Mouse (Mus musculus): ENCODE results near the gene Zfp93.

Zfp93 gene

DNA sequence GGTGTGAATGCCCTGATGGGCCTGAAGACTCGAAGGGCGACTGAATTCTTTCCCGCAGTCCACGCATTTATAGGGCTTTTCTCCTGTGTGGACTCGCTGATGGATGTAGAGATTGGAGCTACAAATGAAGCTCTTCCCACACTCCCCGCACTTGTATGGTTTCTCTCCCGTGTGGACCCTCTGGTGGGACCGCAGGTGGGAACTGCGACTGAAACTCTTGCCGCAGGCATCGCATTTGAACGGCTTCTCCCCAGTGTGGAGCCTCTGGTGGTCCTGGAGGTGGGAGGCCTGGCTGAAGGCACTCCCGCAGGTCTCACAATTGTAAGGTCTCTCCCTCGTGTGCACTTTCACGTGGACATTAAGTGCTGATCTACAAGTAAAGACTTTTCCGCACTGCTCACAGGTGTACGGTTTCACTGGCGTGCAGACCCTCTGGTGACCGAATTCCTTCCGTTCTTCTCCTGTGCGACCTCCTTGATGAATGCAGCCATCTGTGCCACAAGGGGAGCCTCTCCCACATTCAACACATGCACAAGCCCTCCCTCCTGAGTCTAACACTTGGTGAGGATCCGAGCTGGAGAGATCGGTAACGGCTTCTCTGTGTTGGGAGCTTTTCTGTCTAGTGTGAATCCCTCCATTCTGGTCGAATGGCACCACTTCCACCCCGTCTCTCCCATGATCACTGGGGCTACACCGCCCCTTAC, 21.3 kb downstream of the Zfp93 start:
- DNase-seq (ENCODE audit: low spot score), result no peak

- no peak for DNase-seq (ENCODE audit: low spot score)
Measured at GRCm38 (mm10) chr7:24293061-24293851, 23.0 kb downstream of the Zfp93 start.

- no peak for DNase-seq (ENCODE audit: low spot score)
Measured at GRCm38 (mm10) chr7:24294763-24295162, 24.5 kb downstream of the Zfp93 start.

- no peak for DNase-seq (ENCODE audit: low spot score)
Measured at GRCm38 (mm10) chr7:24295376-24295775, 25.2 kb downstream of the Zfp93 start.

DNA sequence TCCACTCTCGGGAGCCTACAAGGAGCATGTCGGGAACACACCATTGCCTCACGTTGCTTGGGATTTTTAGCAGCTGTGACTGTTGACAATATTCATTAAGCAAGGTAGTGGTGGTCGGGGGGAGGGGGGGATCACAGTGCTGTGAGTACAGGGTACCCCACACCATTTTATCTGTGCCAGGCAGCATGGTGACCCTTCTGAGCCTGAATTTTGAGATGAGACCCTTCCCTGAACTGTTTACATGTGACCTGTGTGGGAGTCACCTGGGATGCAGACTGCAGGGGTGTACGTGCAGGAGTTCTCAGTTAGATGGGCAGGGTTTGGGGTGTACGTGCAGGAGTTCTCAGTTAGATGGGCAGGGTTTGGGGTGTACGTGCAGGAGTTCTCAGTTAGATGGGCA, 26.2 kb downstream of the Zfp93 start:
- no peak for DNase-seq (ENCODE audit: low spot score)

DNA sequence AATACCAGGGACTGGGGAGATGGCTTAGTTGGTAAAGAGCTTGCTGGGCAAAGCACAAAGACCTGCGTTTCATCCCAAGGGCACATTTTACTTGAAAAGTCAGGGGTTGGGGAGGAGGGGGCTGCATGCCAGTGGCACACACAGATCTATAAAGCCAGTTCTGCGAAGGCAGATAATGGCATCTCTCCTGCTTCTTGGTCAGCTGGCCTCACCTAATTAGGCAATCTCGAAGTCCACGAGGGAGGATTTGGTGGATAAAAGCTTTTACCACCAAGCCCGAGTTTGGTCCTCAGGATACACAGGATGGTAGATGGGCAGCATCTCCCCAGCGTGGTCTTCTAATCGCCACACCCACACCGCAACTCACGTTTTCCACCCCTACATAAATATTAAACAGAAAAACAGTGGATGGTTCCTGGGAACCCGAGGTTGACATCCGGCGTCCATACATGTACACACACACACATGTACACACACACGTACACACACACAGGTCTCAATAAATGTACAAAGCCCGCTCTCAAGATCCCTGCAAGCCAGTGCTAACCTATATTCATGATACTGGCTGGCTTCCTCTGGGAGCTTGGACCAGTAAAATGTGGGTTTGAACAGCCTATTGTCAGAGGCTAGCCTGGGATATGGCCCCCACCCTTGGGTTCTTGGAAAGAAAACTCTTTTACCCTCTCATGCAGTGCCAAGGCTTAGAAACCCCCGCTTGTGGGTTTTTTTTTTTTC, 27.3 kb downstream of the Zfp93 start:
- DNase-seq (ENCODE audit: low spot score), result no peak

DNA sequence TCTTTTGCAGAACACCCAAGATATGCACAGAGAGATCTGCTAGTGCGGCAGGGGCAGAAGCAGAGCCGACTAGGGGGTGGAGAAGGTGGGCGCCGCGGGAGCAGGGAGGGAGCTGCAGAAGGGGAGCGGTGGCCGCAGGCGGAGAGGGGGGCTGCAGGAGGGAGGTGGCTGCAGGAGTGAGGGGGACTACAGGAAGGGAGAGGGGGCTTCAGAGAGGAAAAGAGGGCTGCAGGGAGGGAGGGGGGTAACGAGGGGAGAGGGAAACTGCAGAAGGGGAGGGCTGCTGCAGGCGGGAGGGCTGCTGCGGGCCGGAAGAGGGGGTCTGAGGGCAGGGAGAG, 28.4 kb downstream of the Zfp93 start:
- no peak for DNase-seq (ENCODE audit: low spot score)

GRCm38 (mm10) chr7:24298973-24299708, 28.9 kb downstream of the Zfp93 start:
- DNase-seq (ENCODE audit: low spot score), result peak; percentile 74

DNA sequence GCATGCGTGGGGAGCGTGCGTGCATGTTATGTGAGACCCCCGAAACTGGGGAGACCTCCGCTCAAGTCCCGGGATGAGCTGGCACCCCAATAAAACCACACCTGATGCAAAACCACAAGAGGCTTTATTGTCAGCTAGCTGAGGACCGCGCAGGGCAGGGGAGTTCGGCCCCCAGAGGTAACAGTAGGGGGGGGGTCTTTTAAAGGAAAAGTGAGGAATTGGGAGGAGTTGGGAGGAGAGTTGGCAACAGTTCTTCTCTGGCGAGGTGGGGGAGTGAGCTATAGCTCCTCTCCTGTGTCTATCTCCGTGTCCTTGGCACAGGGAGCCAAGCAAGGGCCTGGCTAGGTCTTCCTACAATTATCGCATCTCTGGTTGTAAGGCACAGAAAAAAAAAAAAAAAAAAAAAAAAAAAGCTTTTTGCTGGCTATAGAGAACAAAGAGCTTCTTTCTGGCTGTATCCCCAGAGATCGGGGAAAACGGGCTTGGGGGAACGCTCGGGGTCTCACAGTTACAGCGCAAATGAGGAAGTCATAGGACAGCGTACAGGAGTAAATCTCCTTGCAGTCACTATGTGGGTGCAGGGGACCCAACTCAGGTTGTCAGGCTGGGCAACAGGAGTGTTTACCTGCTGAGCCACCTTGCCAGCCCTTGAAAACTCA, 29.7 kb downstream of the Zfp93 start:
- DNase-seq (ENCODE audit: low spot score), result no peak

DNA sequence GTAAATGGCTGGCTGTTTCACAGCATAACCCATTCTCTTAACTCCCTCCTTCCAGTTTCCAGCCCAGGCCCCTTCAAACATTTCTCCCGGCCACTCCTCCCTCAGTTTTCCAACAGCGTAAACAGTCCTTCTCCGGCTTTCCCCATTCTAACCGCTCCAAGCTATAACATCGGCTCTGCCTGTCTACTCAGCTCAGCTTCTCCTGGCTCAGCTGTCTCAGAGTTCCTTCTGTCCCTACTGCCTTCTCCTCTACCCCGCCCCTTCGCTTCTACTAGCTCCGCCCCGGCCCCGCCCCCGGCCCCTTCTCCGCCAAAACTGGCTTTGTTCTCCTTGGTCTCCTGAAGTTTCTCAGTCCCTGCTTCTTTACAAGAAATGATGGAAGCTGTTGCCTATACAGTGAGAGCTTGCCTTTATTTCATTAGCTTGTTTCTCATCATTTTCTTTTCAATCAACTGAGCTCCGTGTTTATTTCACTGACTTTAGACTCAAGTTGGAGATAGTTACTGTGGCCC, 30.6 kb downstream of the Zfp93 start, which contains the start of gene Zfp61:
Gene Zfp61 (minus strand): TSS at position 462 of the 512 bp plus-strand sequence.
- peak; percentile 24 for DNase-seq (ENCODE audit: low spot score)

- no peak for DNase-seq (ENCODE audit: low spot score)
Measured at GRCm38 (mm10) chr7:24315726-24316566, 45.7 kb downstream of the Zfp93 start.

- DNase-seq (ENCODE audit: low spot score), result peak; percentile 95
Measured at GRCm38 (mm10) chr7:24316567-24317092, 46.4 kb downstream of the Zfp93 start, which contains the start of gene Zfp94. Gene Zfp94, minus strand, starts transcription at chr7:24316666.

- peak; percentile 53 for DNase-seq (ENCODE audit: low spot score)
Measured at GRCm38 (mm10) chr7:24318942-24319341, 48.7 kb downstream of the Zfp93 start.

- no peak for DNase-seq (ENCODE audit: low spot score)
Measured at GRCm38 (mm10) chr7:24322593-24322992, 52.4 kb downstream of the Zfp93 start.

DNA sequence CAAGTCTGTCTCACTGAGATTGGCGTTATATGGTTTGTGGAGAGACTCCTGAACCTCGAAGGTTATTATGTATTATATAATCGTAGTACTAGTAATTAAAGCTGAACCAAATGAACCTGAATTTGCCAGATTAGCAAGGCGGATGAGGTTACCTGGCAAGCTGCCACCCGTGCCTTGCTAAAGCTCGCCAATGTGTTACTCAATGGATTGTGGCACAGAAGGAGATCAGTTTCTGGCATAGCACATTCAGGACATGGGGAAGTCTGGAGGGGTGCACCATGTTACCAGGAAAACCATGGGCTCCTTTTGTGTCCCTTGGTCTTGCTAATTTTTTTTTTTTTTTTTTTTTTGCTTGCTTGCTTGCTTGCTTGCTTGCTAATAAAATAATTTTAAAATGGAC, 55.0 kb downstream of the Zfp93 start:
- no peak for DNase-seq (ENCODE audit: low spot score)

DNA sequence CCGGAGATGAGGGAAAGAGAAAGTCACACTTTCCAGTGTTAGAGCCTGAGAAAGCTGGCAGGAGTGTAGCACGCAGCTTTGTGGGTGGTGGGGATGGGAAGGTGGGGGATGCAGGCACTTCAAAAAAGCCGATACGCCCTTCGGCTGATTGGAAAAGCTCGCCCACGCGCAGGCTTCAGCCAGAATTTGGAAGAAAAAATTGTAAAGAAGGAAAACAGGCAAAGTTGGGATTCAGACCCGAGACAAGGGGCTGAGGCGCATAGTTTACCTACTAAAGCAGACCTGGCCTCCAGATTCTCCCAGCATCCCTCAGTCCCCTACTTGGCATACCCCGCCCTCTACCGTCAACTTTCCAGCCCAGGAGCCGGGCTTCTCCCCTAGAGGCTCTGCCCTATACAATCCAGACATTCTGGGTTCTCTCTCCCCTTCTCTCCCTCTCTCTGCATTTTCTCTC, 55.5 kb downstream of the Zfp93 start:
- DNase-seq (ENCODE audit: low spot score), result no peak

- no peak for DNase-seq (ENCODE audit: low spot score)
Measured at GRCm38 (mm10) chr7:24326273-24327135, 56.3 kb downstream of the Zfp93 start.
